Comparison of ENCODE assay signal across 28 mouse cellular contexts in genomic region chr4:64296941-64297340, GRCm38 (mm10).
DNase-seq lines count a peak whose midpoint lies in the region; ATAC-seq lines count a peak whose summit lies in the region.
"Had no signal": no experiment of that assay in that cellular context is flagged by ENCODE, and none has a peak within 500 bp of the region (broad histone marks: within the 10 kb centered on the region; RNA-seq: fewer than 3 reads in every experiment).

No protein-coding gene starts in this region.

- H3K27me3 ChIP-seq in embryonic facial prominence, embryonic 15.5 days, result no peaks in the 10 kb centered on the region
- no peaks in the 10 kb centered on the region for H3K27me3 ChIP-seq in intestine, embryonic 16.5 days (replicated peaks; ENCODE audit: control insufficient read depth, insufficient read depth, low read length)
- H3K27me3 ChIP-seq: CH12.LX; embryonic facial prominence, embryonic 13.5 days; heart, embryonic 12.5 days; heart, embryonic 15.5 days; hindbrain, embryonic 15.5 days had no signal

- H3K36me3 ChIP-seq in embryonic facial prominence, embryonic 15.5 days, result no peaks in the 10 kb centered on the region
- H3K36me3 ChIP-seq in intestine, embryonic 16.5 days (ENCODE audit: control insufficient read depth, insufficient read depth, low read length), result no peaks in the 10 kb centered on the region
- H3K36me3 ChIP-seq: embryonic facial prominence, embryonic 13.5 days; G1E; heart, embryonic 12.5 days; heart, embryonic 15.5 days; hindbrain, embryonic 15.5 days had no signal

- no peak overlapping the region for H3K4me3 ChIP-seq in embryonic facial prominence, embryonic 15.5 days (replicated peaks)
- no peak overlapping the region for H3K4me3 ChIP-seq in intestine, embryonic 16.5 days (ENCODE audit: low read length)
- H3K4me3 ChIP-seq: embryonic facial prominence, embryonic 13.5 days; gastrocnemius, adult 2 months; heart, embryonic 12.5 days; heart, embryonic 15.5 days; hindbrain, embryonic 15.5 days had no signal

- intact Hi-C loops in left cerebral cortex, postnatal 4 days (cut with DNase I), result no loop called here
- intact Hi-C loops in left cerebral cortex, postnatal 10 days (cut with DNase I), result no loop called here

- no peak overlapping the region for H3K27ac ChIP-seq in embryonic facial prominence, embryonic 15.5 days (replicated peaks)
- H3K27ac ChIP-seq in intestine, embryonic 16.5 days (ENCODE audit: low read length), result no peak overlapping the region
- H3K27ac ChIP-seq: embryonic facial prominence, embryonic 13.5 days; gastrocnemius, adult 2 months; heart, embryonic 15.5 days; hindbrain, embryonic 15.5 days had no signal

- WGBS in embryonic facial prominence, embryonic 15.5 days, result 77% methylated on average over 2 of the region's 2 CpGs
- WGBS in intestine, embryonic 16.5 days, result 69% methylated on average over 2 of the region's 2 CpGs

- no peak overlapping the region for H3K9ac ChIP-seq in embryonic facial prominence, embryonic 15.5 days
- no peak overlapping the region for H3K9ac ChIP-seq in intestine, embryonic 16.5 days (ENCODE audit: low read depth, low read length)
- H3K9ac ChIP-seq: embryonic facial prominence, embryonic 13.5 days; forebrain, postnatal 0 days; heart, embryonic 12.5 days; heart, embryonic 15.5 days; hindbrain, embryonic 15.5 days had no signal

- no peaks in the 10 kb centered on the region for H3K9me3 ChIP-seq in embryonic facial prominence, embryonic 15.5 days (replicated peaks)
- no peaks in the 10 kb centered on the region for H3K9me3 ChIP-seq in intestine, embryonic 16.5 days (ENCODE audit: control insufficient read depth, low read length)
- H3K9me3 ChIP-seq: heart, embryonic 12.5 days; heart, embryonic 15.5 days; hindbrain, embryonic 15.5 days had no signal

- DNase-seq in cerebellum, postnatal 10 days, result peak; percentile 28 to 40
- DNase-seq in cerebellum, adult 18-20 months, result no peak
- DNase-seq in left cerebral cortex, postnatal 4 days, result peak; percentile 7
- DNase-seq in left cerebral cortex, postnatal 10 days (ENCODE audit: extremely low spot score in 1 of 2, low spot score in 2 of 2), result no peak
- DNase-seq in 3T3-L1 (ENCODE audit: low read depth, low spot score), result peak; percentile 23
- no peak for DNase-seq in yolk sac, embryonic 10.5 days (ENCODE audit: low spot score)
- DNase-seq: adrenal gland, adult 8-10 months; adrenal gland, postnatal 25 days; B cell, adult 2 months; cerebellum, adult 11-12 months; cerebellum, adult 9-10 months; cerebellum, postnatal 25 days; forebrain, postnatal 0 days; gastrocnemius, adult 2 months; gastrocnemius, postnatal 14 days; heart, adult 18-20 months; heart, postnatal 10 days; heart, postnatal 36 days had no signal

- no peak overlapping the region for H3K4me2 ChIP-seq in embryonic facial prominence, embryonic 15.5 days (replicated peaks)
- no peak overlapping the region for H3K4me2 ChIP-seq in intestine, embryonic 16.5 days (ENCODE audit: low read depth, low read length)
- H3K4me2 ChIP-seq: embryonic facial prominence, embryonic 13.5 days; heart, embryonic 12.5 days; heart, embryonic 15.5 days; hindbrain, embryonic 15.5 days had no signal

- no peaks in the 10 kb centered on the region for H3K4me1 ChIP-seq in embryonic facial prominence, embryonic 15.5 days
- no peaks in the 10 kb centered on the region for H3K4me1 ChIP-seq in intestine, embryonic 16.5 days (ENCODE audit: control insufficient read depth, insufficient read depth, low read length)
- H3K4me1 ChIP-seq: embryonic facial prominence, embryonic 13.5 days; heart, embryonic 12.5 days; heart, embryonic 15.5 days; hindbrain, embryonic 15.5 days had no signal

- ATAC-seq in embryonic facial prominence, embryonic 15.5 days (ENCODE audit: insufficient number of reproducible peaks, low FRiP score, low TSS enrichment, low read depth), result peak; percentile 34; the same call in 1 of the 2 replicates
- no peak for ATAC-seq in intestine, embryonic 16.5 days
- ATAC-seq: activated CD4-positive, CD25-positive, alpha-beta regulatory T cell, adult 4 months; forebrain, embryonic 14.5 days; forebrain, postnatal 0 days had no signal

Comparison
In these comparisons a context has a peak if more than half of its experiments do, and no peak if none do; other contexts are left out.
1. DNase-seq: peak in cerebellum, postnatal 10 days (2 of 2), left cerebral cortex, postnatal 4 days (single experiment) and 3T3-L1 (single experiment); none in cerebellum, adult 18-20 months (0 of 2), left cerebral cortex, postnatal 10 days (0 of 2) and yolk sac, embryonic 10.5 days (single experiment).